Mouse (Mus musculus) heart, adult 2 months (tissue): Measurements from ENCODE around the gene Sema4c.

Source experiments
- CTCF ChIP-seq: fragments of 200-600 bp; IDR thresholded peaks from 2 replicates; pipeline ENCODE4 v1.8.1; 2022; ENCODE audit warnings: antibody characterized with exemption, mild to moderate bottlenecking, moderate library complexity
- EP300 ChIP-seq: fragments of 200-500 bp; IDR thresholded peaks from 2 replicates; pipeline ENCODE4 v1.6.1; 2011; ENCODE audit warnings: low read depth, low read length, control low read depth; ENCODE audit not compliant: insufficient read depth
- POLR2A ChIP-seq: fragments of 200-500 bp; IDR thresholded peaks from 2 replicates; pipeline ENCODE4 v1.6.1; 2011; ENCODE audit warnings: mild to moderate bottlenecking, low read depth, low read length, control low read depth; ENCODE audit not compliant: insufficient read depth

- TF ChIP-seq CTCF (no peak), POLR2A (no peak), EP300 (no peak)
These were observed 44.8 kb downstream of the Sema4c start for GRCm38 (mm10) chr1:36513310-36513709.
